Mouse (Mus musculus) CD4-positive, CD25-positive, alpha-beta regulatory T cell, adult 9 weeks (primary cell): ENCODE measurements around the gene Ttc9. TPM values are rescaled to one million over a fixed set of nuclear protein-coding genes. Genes with fewer than 3 reads are reported as not detected.

Experiments used
- polyA plus RNA-seq: library from polyadenylated mRNA; unstranded; fragments of 100-300 nt; shearing (Covaris generic); gene quantifications from one replicate; pipeline ENCODE4 v1.2.1, GENCODE M21; 2017

Gene Ttc9
- polyA plus RNA-seq: not detected

GRCm38 (mm10) chr12:81630915-81631660 lies at the start of gene Ttc9:
Gene Ttc9 (plus strand): TSS chr12:81631249.

GRCm38 (mm10) chr12:81594902-81595671 lies 36.0 kb upstream of the Ttc9 start, which contains the start of gene Med6:
Gene Med6 (minus strand): TSS chr12:81595008.

Other genes with a start within 250 kb of the Ttc9 start
- gene Adam4, start 209.3 kb upstream of the Ttc9 start, polyA plus RNA-seq: 0.46 TPM
- gene Cox16, start 146.1 kb upstream of the Ttc9 start, polyA plus RNA-seq: 188 TPM
- 15.1 TPM for gene Gm20498, start 98.3 kb upstream of the Ttc9 start, polyA plus RNA-seq
- 66.7 TPM for gene Synj2bp, start 98.3 kb upstream of the Ttc9 start, polyA plus RNA-seq
- gene Adam21, start 62.8 kb upstream of the Ttc9 start, polyA plus RNA-seq: not detected
- gene Med6, start 36.2 kb upstream of the Ttc9 start, polyA plus RNA-seq: 31.3 TPM
- gene Map3k9, start 149.9 kb downstream of the Ttc9 start, polyA plus RNA-seq: 0.14 TPM
- 4.1 TPM for gene Pcnx, start 228.8 kb downstream of the Ttc9 start, polyA plus RNA-seq